Mouse (Mus musculus): ENCODE results near the gene Wbp2. TPM values are rescaled to one million over a fixed set of nuclear protein-coding genes. Genes with fewer than 3 reads are reported as not detected.

The Wbp2 gene
- 100 to 1,000 TPM; 179 to 187 TPM for polyA plus RNA-seq (2017; shearing (Covaris generic))

GRCm38 (mm10) chr11:116086258-116087193 is at the start of gene Wbp2:
TSS of gene Wbp2 (minus strand) at chr11:116086995.

DNA sequence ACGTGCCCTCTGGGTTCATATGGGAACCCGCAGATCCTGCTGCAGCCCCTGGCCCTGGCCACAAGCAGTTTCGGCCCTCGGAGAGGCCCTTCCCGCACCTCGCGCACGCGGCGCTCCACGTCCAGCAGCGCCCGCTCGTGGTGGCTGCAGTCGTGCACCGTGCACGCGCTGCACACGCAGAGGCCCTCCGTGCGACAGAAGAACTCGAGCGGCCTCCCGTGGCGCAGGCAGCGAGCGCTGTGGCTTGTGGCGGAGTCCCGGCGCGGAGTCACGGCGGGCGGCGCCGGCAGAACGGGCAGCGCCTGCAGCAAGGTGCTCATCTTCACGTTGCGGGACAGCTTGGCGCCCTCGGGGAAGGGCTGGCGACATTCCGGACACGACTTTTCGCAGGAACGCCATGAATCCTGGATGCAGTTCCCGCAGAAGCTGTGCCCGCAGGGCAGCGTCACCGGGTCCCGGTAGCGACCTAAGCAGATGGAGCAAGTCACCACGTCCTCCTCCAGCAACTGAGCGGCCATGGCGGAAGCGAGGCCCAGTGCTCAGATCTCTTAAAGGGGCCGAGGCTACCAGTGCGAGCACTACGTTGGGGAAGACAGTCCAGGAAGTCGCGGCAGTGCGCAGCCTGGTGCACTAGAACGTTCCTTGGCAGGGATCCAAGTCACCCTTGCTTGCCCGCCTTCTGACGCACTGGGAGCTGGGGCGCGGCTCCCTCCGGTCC is 43.9 kb upstream of the Wbp2 start, which contains the start of gene Trim65:
Trim65 (minus strand) TSS at position 641 of the 718 bp plus-strand sequence.

GRCm38 (mm10) chr11:116127156-116127980 is 40.6 kb upstream of the Wbp2 start, which contains the start of gene Trim47:
TSS of gene Trim47 (minus strand) at chr11:116127210.

GRCm38 (mm10) chr11:116077446-116078204 is 9.2 kb downstream of the Wbp2 start, which contains the start of gene Unc13d:
TSS of gene Unc13d (minus strand) at chr11:116077961.

GRCm38 (mm10) chr11:116030088-116030897 is 56.5 kb downstream of the Wbp2 start, which contains the start of gene Unk:
TSS of gene Unk (plus strand) at chr11:116030322.

Other genes starting within 250 kb of the Wbp2 start
- 1 to 10 TPM in 1 of 2 experiments, under 1 TPM in 1; 0.55 to 7.5 TPM for gene Myo15b, start 228.6 kb downstream of the Wbp2 start, polyA plus RNA-seq (2017; shearing (Covaris generic))
- 1 to 10 TPM in 1 of 2 experiments, under 1 TPM in 1; 0.68 to 1.2 TPM for gene Smim5, start 187.0 kb downstream of the Wbp2 start, polyA plus RNA-seq (2017; shearing (Covaris generic))
- gene Smim6, start 175.0 kb downstream of the Wbp2 start, polyA plus RNA-seq (2017; shearing (Covaris generic)) = 1 to 10 TPM; 1.7 to 2.2 TPM
- 10 to 100 TPM; 35.4 to 35.8 TPM for gene Sap30bp, start 153.7 kb downstream of the Wbp2 start, polyA plus RNA-seq (2017; shearing (Covaris generic))
- 10 to 100 TPM; 18.1 to 21.6 TPM for gene Recql5, start 153.5 kb downstream of the Wbp2 start, polyA plus RNA-seq (2017; shearing (Covaris generic))
- gene Itgb4, start 112.3 kb downstream of the Wbp2 start, polyA plus RNA-seq (2017; shearing (Covaris generic)) = under 1 TPM; 0.23 to 0.36 TPM
- 10 to 100 TPM; 26.3 to 33.0 TPM for gene Galk1, start 74.3 kb downstream of the Wbp2 start, polyA plus RNA-seq (2017; shearing (Covaris generic))
- 1,000 to 10,000 TPM; 1,305 to 1,440 TPM for gene H3f3b, start 59.0 kb downstream of the Wbp2 start, polyA plus RNA-seq (2017; shearing (Covaris generic))
- 10 to 100 TPM; 38.7 to 59.1 TPM for gene Unk, start 56.7 kb downstream of the Wbp2 start, polyA plus RNA-seq (2017; shearing (Covaris generic))
- 100 to 1,000 TPM; 140 to 162 TPM for gene Unc13d, start 9.0 kb downstream of the Wbp2 start, polyA plus RNA-seq (2017; shearing (Covaris generic))
- under 1 TPM in 1 of 2 experiments, not detected in 1; 0.89 TPM for gene Trim47, start 40.2 kb upstream of the Wbp2 start, polyA plus RNA-seq (2017; shearing (Covaris generic))
- gene Trim65, start 44.1 kb upstream of the Wbp2 start, polyA plus RNA-seq (2017; shearing (Covaris generic)) = 10 to 100 TPM; 18.8 to 28.5 TPM
- 10 to 100 TPM; 73.7 to 79.0 TPM for gene Mrpl38, start 51.9 kb upstream of the Wbp2 start, polyA plus RNA-seq (2017; shearing (Covaris generic))
- gene Fbf1, start 81.2 kb upstream of the Wbp2 start, polyA plus RNA-seq (2017; shearing (Covaris generic)) = 10 to 100 TPM; 11.2 to 13.4 TPM
- 10 to 100 TPM; 54.7 to 68.8 TPM for gene Ten1, start 111.9 kb upstream of the Wbp2 start, polyA plus RNA-seq (2017; shearing (Covaris generic))
- 10 to 100 TPM; 19.8 to 23.4 TPM for gene Acox1, start 112.0 kb upstream of the Wbp2 start, polyA plus RNA-seq (2017; shearing (Covaris generic))
- 1 to 10 TPM in 1 of 2 experiments, not detected in 1; 1.4 TPM for gene Evpl, start 151.1 kb upstream of the Wbp2 start, polyA plus RNA-seq (2017; shearing (Covaris generic))
- 10 to 100 TPM; 69.6 to 79.1 TPM for gene Srp68, start 187.2 kb upstream of the Wbp2 start, polyA plus RNA-seq (2017; shearing (Covaris generic))
- gene Galr2, start 193.9 kb upstream of the Wbp2 start, polyA plus RNA-seq (2017; shearing (Covaris generic)) = not detected
- 10 to 100 TPM; 67.5 to 84.3 TPM for gene Exoc7, start 220.2 kb upstream of the Wbp2 start, polyA plus RNA-seq (2017; shearing (Covaris generic))
- gene Foxj1, start 248.4 kb upstream of the Wbp2 start, polyA plus RNA-seq (2017; shearing (Covaris generic)) = not detected

Measured in inflammation-experienced regulatory T-cells (primary cell).